Mouse (Mus musculus): ENCODE data around the gene Clint1. TPM values are rescaled to one million over a fixed set of nuclear protein-coding genes. Genes with fewer than 3 reads are reported as not detected.

Clint1 gene
- polyA plus RNA-seq, 1 experiment from 2014 or later, result 103 TPM

DNA sequence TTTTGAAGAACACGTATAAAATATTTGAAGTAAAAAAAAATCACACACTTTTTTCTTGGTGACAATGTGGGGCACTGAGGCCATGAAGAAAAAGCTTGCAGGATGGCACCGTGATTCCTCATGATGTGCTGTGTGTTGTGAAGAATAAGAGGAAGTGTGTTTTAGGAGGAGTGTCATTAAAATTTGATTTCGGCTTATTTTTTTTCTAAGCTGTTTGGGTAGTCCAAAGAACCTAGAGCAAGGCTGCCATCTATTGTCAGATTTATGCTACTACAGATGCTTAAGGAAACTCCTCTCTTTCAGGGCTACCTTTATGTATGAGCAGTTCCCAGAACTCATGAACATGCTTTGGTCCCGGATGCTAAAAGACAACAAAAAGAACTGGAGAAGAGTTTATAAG is 32.2 kb downstream of the Clint1 start:
- H3K4me1 ChIP-seq (replicated peaks), result peaks cover 56% of the 10 kb centered on the region
- no peak for ATAC-seq (ENCODE audit: insufficient number of reproducible peaks, insufficient read depth, low FRiP score, low TSS enrichment, low read depth)
- no peak overlapping the region for H3K9ac ChIP-seq (replicated peaks)
- H3K4me2 ChIP-seq, result 0 out of 2 replicates have a peak overlapping the region, but pooled peaks have one; percentile 8
- H3K27me3 ChIP-seq, result no peaks in the 10 kb centered on the region
- H3K27ac ChIP-seq, result no peak overlapping the region
- no peaks in the 10 kb centered on the region for H3K9me3 ChIP-seq
- WGBS, result 50% methylated on average over 4 of the region's 4 CpGs
- H3K4me3 ChIP-seq (replicated peaks), result no peak overlapping the region
- peaks cover 37% of the 10 kb centered on the region for H3K36me3 ChIP-seq

DNA sequence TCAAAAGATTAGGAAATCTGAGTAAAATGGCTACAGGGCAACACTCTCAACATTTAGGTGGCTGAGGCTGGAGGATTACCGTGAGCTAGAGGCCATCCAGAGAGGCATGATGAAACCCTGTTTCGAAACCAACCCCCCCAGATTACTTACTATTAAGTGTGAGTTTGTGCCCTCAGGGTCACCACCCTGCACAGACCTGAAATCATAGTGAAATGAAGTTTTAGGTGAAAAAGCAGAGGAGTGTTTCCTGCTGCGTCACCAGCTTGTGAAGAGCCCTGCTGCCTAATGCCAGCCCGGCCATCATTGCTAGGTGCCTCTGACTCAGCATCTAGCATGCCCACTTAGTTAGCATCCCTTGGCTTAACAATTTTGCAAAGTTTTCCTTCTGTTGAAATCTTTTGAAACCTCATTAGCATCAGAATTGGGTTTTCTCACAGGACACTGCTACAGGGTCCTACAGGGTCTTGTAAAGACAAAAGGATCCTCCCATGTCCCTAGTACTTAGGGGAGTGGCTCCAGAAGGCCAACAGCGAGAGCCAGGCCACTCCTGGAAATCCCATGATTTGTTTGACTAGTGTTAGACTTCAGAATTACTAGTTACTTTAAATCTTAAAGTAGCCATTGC is 33.9 kb downstream of the Clint1 start:
- Histone ChIP-seq H3K27ac (peak overlapping the region; percentile 20; the same call in 1 of the 2 replicates), H3K9ac (replicated peaks) (no peak overlapping the region), H3K36me3 (peaks cover 50% of the 10 kb centered on the region), H3K4me2 (no peak overlapping the region), H3K27me3 (no peaks in the 10 kb centered on the region), H3K4me3 (replicated peaks) (no peak overlapping the region), H3K4me1 (replicated peaks) (peaks cover 40% of the 10 kb centered on the region), H3K9me3 (no peaks in the 10 kb centered on the region)
- ATAC-seq (ENCODE audit: insufficient number of reproducible peaks, insufficient read depth, low FRiP score, low TSS enrichment, low read depth), result no peak
- WGBS, result 86% methylated on average over 5 of the region's 5 CpGs

DNA sequence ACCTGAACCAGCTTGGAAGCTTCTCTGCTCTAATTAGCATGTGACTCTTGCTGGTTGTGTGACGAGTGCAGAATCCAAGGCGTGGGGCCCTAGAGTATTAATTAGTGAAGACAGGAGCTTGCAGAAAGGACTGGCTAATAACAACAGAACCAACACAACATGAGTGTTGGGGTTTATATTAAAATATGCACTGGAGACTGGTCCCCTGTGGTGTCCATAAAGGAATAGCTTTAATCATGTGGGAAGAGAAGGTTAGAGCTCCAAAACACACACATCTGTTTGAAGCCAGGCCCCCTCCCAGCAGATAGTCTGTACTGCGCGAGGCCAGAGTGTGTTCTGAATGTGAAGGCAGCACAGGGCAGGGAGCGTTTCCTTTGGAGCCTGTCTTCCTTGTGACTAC is 34.7 kb downstream of the Clint1 start:
- no peaks in the 10 kb centered on the region for H3K27me3 ChIP-seq
- H3K4me1 ChIP-seq (replicated peaks), result peaks cover 35% of the 10 kb centered on the region
- H3K36me3 ChIP-seq, result peaks cover 59% of the 10 kb centered on the region
- 0 out of 2 replicates have a peak overlapping the region, but pooled peaks have one; percentile 20 for H3K27ac ChIP-seq
- H3K9ac ChIP-seq (replicated peaks), result no peak overlapping the region
- H3K4me3 ChIP-seq (replicated peaks), result no peak overlapping the region
- no peak overlapping the region for H3K4me2 ChIP-seq
- no peak; the same call in 1 of the 2 replicates for ATAC-seq (ENCODE audit: insufficient number of reproducible peaks, insufficient read depth, low FRiP score, low TSS enrichment, low read depth)
- WGBS, result 53% methylated on average over 5 of the region's 5 CpGs
- H3K9me3 ChIP-seq, result no peaks in the 10 kb centered on the region

DNA sequence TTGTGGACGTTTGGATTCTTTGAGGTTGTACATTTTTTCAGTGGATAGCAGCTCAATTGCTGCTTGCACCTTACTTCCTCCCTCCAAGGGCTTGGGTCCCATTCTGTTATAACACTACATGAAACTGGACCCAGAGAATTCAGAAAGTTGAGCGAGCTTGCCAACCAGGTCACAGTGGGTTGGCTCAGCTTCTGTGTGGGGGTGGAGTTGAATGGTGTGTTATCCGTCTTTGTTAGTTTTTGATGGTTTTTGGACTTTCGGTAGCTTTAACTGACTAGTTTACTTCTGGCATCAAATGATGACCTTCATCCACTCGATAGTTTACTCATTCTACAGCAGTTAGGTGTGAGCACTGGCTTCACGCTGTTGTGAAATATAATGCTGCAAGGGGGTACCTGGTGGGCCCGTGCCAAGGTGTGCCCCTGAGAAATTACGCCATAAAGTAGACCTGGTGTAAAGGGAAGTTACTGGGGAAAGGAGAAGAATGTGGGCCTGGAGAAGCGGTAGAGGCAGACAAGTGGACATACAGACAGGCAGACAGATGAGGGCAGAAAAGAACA is 36.7 kb downstream of the Clint1 start:
- ATAC-seq (ENCODE audit: insufficient number of reproducible peaks, insufficient read depth, low FRiP score, low TSS enrichment, low read depth), result no peak
- no peak overlapping the region for H3K9ac ChIP-seq (replicated peaks)
- no peak overlapping the region for H3K4me3 ChIP-seq (replicated peaks)
- no peak overlapping the region for H3K27ac ChIP-seq
- peaks cover 79% of the 10 kb centered on the region for H3K36me3 ChIP-seq
- H3K9me3 ChIP-seq, result no peaks in the 10 kb centered on the region
- H3K4me2 ChIP-seq, result no peak overlapping the region
- H3K27me3 ChIP-seq, result no peaks in the 10 kb centered on the region
- WGBS, result 89% methylated on average over 9 of the region's 9 CpGs
- peaks cover 19% of the 10 kb centered on the region for H3K4me1 ChIP-seq (replicated peaks)

DNA sequence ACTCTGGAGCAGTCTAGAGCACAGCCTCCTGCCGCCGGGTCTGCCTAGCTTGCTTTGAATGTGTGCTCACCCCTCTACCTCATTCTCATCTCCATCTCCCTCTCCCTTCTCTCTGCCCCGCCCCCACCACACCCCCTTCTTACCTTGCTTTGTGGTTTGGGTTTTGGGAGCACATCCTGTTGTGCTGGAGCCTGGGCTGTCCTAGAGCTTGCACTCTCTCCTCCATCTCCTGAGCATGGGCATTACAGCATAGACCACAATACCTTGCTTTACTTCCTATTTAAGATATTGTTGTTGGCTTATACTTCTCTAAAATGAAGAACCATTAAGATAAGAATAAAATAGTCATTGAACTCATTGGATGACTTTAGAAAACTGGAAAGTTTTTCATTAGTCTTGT is 38.1 kb downstream of the Clint1 start:
- H3K4me3 ChIP-seq (replicated peaks), result no peak overlapping the region
- H3K36me3 ChIP-seq, result peaks cover 88% of the 10 kb centered on the region
- ATAC-seq (ENCODE audit: insufficient number of reproducible peaks, insufficient read depth, low FRiP score, low TSS enrichment, low read depth), result no peak
- 90% methylated on average over 3 of the region's 3 CpGs for WGBS
- peaks cover 14% of the 10 kb centered on the region for H3K4me1 ChIP-seq (replicated peaks)
- no peak overlapping the region for H3K27ac ChIP-seq
- H3K4me2 ChIP-seq, result no peak overlapping the region
- H3K9me3 ChIP-seq, result no peaks in the 10 kb centered on the region
- H3K27me3 ChIP-seq, result no peaks in the 10 kb centered on the region
- H3K9ac ChIP-seq (replicated peaks), result no peak overlapping the region

DNA sequence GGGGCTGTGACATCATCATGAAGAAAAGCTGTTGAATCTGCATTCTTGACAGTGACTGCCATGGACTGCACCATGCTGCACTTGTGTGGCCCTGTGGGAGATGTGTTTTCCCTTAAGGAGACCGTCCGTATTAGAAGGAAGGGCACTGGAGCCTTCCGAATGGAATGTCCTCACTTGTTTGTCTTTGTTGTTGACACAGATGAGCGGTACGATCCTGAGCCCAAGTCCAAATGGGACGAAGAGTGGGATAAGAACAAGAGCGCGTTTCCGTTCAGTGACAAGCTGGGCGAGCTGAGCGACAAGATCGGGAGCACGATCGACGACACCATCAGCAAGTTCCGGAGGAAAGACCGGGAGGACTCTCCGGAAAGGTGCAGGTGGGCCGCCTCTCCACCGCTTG is 38.6 kb downstream of the Clint1 start:
- ATAC-seq (ENCODE audit: insufficient number of reproducible peaks, insufficient read depth, low FRiP score, low TSS enrichment, low read depth), result no peak
- 96% methylated on average over 20 of the region's 20 CpGs for WGBS
- no peak overlapping the region for H3K4me2 ChIP-seq
- H3K9me3 ChIP-seq, result no peaks in the 10 kb centered on the region
- H3K4me3 ChIP-seq (replicated peaks), result no peak overlapping the region
- H3K27ac ChIP-seq, result no peak overlapping the region
- peaks cover 14% of the 10 kb centered on the region for H3K4me1 ChIP-seq (replicated peaks)
- peaks cover 90% of the 10 kb centered on the region for H3K36me3 ChIP-seq
- H3K9ac ChIP-seq (replicated peaks), result no peak overlapping the region
- H3K27me3 ChIP-seq, result no peaks in the 10 kb centered on the region

DNA sequence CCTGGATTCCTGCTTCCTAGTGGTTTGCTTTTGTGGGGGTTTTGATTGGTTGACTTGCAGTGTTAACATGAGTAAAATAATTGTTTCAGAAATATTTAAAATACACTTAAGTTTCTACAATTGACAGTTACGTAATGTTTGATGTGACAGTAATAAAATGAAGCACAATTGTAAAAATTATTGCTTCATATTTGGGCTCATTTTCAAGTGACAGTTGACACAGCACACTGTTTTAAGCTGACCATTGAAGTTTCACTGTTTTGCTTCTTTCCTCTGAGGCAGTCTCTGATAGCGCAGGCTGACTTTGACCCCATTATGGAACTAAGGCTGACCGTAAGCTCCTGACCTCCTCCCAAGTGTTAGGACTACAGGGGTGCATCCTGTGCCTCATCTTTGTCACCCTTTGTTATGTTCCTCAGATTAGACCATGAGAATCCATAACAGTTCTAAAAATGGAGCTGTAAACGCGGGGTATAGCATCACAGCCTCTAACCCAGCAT is 41.1 kb downstream of the Clint1 start:
- WGBS, result 95% methylated on average over 5 of the region's 5 CpGs
- Histone ChIP-seq H3K4me1 (replicated peaks) (no peaks in the 10 kb centered on the region), H3K27me3 (no peaks in the 10 kb centered on the region), H3K27ac (no peak overlapping the region), H3K4me3 (replicated peaks) (no peak overlapping the region), H3K9ac (replicated peaks) (no peak overlapping the region), H3K4me2 (no peak overlapping the region), H3K9me3 (no peaks in the 10 kb centered on the region), H3K36me3 (peaks cover 88% of the 10 kb centered on the region)
- no peak for ATAC-seq (ENCODE audit: insufficient number of reproducible peaks, insufficient read depth, low FRiP score, low TSS enrichment, low read depth)

DNA sequence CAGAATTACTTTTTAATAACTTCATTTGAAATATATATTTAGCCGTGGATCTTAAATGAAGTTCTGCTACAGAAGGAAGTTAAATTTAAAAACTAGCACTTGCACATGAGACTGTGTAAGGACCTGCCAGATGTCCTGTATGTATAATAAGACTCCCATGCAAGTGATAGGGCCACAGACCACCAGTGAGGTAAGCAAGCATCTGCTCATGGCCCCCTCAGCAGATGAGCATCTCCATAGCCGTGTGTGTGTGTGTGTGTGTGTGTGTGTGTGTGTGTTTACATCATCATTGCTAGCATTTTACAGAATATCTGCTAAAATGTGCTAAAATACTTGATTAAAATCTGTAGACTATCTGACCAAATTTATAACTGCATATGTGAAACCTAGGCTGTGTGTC is 45.5 kb downstream of the Clint1 start:
- Histone ChIP-seq H3K4me3 (replicated peaks) (no peak overlapping the region), H3K4me2 (no peak overlapping the region), H3K9me3 (no peaks in the 10 kb centered on the region), H3K27ac (no peak overlapping the region), H3K4me1 (replicated peaks) (peaks cover 10% of the 10 kb centered on the region), H3K9ac (replicated peaks) (no peak overlapping the region), H3K36me3 (peaks cover 62% of the 10 kb centered on the region), H3K27me3 (no peaks in the 10 kb centered on the region)
- WGBS, result 92% methylated on average over 2 of the region's 2 CpGs
- ATAC-seq (ENCODE audit: insufficient number of reproducible peaks, insufficient read depth, low FRiP score, low TSS enrichment, low read depth), result no peak

DNA sequence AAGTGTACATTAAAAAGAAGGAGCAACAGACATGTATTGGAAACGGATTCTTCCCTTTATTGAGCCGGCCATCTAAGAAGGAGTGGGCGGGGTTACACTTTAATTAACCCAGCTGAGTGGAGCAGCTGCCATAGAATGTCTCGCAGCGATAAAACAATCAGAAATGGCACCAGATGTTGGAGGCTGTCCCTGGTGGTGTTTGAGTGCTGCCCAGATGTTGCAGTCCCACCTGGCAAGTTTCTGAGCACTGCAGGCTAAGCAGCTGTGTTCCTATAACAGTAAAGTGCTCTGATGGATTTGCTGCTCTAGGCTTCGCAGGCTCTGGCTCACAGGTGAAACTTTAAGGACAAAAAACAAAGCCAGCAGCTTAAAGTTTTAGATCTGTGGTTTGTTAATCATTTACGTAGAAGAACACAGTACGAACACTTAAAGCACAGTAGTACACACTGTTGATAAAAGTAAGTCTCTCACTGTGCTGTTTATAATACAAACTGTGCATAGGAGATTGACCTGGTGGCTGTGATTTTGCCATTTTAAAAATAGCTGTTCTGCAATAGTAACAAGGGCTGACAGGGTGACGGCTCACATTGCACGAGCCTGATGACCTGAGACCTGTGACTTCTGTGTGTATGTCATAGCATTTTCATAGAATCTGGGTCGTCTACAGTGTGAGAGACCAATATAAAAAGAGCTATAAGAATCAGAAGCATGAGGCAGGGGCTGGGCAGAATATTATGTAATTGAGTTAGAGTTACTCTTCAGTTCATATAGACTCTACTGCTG is 48.6 kb downstream of the Clint1 start:
- Histone ChIP-seq H3K27me3 (no peaks in the 10 kb centered on the region), H3K36me3 (peaks cover 49% of the 10 kb centered on the region), H3K4me1 (replicated peaks) (peaks cover 10% of the 10 kb centered on the region), H3K9ac (replicated peaks) (no peak overlapping the region), H3K9me3 (no peaks in the 10 kb centered on the region), H3K4me3 (replicated peaks) (no peak overlapping the region), H3K27ac (0 out of 2 replicates have a peak overlapping the region, but pooled peaks have one; percentile 13), H3K4me2 (no peak overlapping the region)
- ATAC-seq (ENCODE audit: insufficient number of reproducible peaks, insufficient read depth, low FRiP score, low TSS enrichment, low read depth), result 0 out of 2 replicates have a peak, but pooled peaks have one; percentile 47
- 40% methylated on average over 11 of the region's 11 CpGs for WGBS

DNA sequence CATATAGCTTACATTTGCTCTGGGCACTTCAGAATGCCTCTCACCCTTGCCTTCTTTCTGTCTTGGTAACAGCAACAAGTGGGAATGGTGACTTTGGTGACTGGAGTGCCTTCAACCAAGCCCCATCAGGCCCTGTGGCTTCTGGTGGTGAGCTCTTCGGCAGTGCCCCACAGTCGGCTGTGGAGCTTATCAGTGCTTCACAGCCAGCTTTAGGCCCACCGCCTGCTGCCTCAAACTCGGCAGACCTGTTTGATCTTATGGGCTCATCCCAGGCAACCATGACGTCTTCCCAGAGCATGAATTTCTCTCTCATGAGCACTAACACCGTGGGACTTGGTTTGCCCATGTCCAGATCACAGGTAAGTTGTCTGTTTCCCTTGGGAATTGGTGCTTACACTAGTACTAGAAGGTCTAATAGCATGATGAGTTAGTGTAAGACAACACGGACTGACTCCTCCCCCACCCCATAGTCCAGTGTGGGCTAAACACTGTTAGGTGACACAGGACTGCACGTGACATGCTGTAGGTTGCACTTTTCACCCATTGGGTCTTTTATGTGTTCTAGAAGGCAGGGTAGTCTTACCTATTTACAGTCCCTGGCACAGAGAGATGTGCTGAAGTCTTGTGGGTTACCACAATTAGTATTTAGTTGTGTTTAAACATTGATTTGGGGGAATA is 54.4 kb downstream of the Clint1 start:
- no peak for ATAC-seq (ENCODE audit: insufficient number of reproducible peaks, insufficient read depth, low FRiP score, low TSS enrichment, low read depth)

DNA sequence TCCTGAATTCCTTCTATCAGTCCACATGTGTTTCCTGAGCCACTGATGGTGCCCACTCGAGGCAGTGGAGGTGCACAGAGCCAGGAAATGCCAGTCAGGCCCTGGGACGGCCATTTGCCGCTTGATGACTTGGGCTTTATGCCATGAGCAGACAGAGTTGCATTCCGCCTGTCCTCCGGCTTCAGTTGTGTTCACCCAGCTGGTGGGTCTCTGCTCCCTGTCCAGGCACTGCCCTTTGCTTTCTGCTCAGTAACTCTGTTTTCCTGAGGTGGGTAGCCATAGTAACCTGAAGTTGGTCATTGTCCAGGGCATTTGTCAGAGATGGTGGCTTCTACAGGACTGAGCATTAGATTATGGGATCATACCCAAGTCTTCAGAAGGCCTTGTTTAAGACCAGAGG is 55.5 kb downstream of the Clint1 start:
- H3K4me2 ChIP-seq, result no peak overlapping the region
- H3K9ac ChIP-seq (replicated peaks), result no peak overlapping the region
- H3K36me3 ChIP-seq, result peaks cover 81% of the 10 kb centered on the region
- H3K9me3 ChIP-seq, result no peaks in the 10 kb centered on the region
- no peaks in the 10 kb centered on the region for H3K27me3 ChIP-seq
- H3K4me3 ChIP-seq (replicated peaks), result no peak overlapping the region
- 88% methylated on average over 5 of the region's 5 CpGs for WGBS
- ATAC-seq (ENCODE audit: insufficient number of reproducible peaks, insufficient read depth, low FRiP score, low TSS enrichment, low read depth), result no peak
- H3K4me1 ChIP-seq (replicated peaks), result no peaks in the 10 kb centered on the region
- no peak overlapping the region for H3K27ac ChIP-seq

More for the DNA sequence above, 54.4 kb downstream of the Clint1 start:
- Histone ChIP-seq H3K27me3 (no peaks in the 10 kb centered on the region), H3K9ac (replicated peaks) (no peak overlapping the region), H3K4me2 (no peak overlapping the region), H3K4me3 (replicated peaks) (no peak overlapping the region), H3K36me3 (peaks cover 74% of the 10 kb centered on the region), H3K4me1 (replicated peaks) (no peaks in the 10 kb centered on the region), H3K27ac (no peak overlapping the region), H3K9me3 (no peaks in the 10 kb centered on the region)
- WGBS, result 91% methylated on average over 8 of the region's 8 CpGs
